In genomic region chr3:40523371-40523783, GRCm38 (mm10) we compare ENCODE assay signal across 8 mouse cellular contexts. TPM values are rescaled to one million over a fixed set of nuclear protein-coding genes. Genes with fewer than 3 reads are reported as not detected.
DNase-seq lines count a peak whose midpoint lies in the region; ATAC-seq and TF ChIP-seq lines count a peak whose summit lies in the region.

No protein-coding gene starts in this region.

- H3K4me1 ChIP-seq in CH12.LX (ENCODE audit: control insufficient read depth in 1 of 2, insufficient read depth in 2 of 2): peaks cover 2 to 13% of the 10 kb centered on the region in 2 experiments
- H3K4me1 ChIP-seq in embryonic facial prominence, embryonic 15.5 days: 0 out of 2 replicates have a peak, but pooled peaks cover 4% of the 10 kb centered on the region
- peaks cover 6% of the 10 kb centered on the region; the same call in 1 of the 2 replicates for H3K4me1 ChIP-seq in liver, embryonic 11.5 days (replicated peaks; ENCODE audit: control insufficient read depth, insufficient read depth, low read length)
- no peaks in the 10 kb centered on the region for H3K4me1 ChIP-seq in stomach, embryonic 15.5 days

- H3K36me3 ChIP-seq in CH12.LX (replicated peaks in 1 of 2; ENCODE audit: control insufficient read depth in 1 of 2, insufficient read depth in 1 of 2, low read length in 1 of 2): no peaks in the 10 kb centered on the region
- no peaks in the 10 kb centered on the region for H3K36me3 ChIP-seq in embryonic facial prominence, embryonic 15.5 days
- no peaks in the 10 kb centered on the region for H3K36me3 ChIP-seq in liver, embryonic 11.5 days (ENCODE audit: control insufficient read depth, insufficient read depth, low read length)
- no peaks in the 10 kb centered on the region for H3K36me3 ChIP-seq in stomach, embryonic 15.5 days

- dilution Hi-C loops in CH12.LX (cut with MboI; ENCODE audit: extremely low pct_ligation_motif_present, extremely low pct_unique_long_range_greater_than_20kb, low sequenced_read_pairs): no loop called here

- no peak overlapping the region for H3K9ac ChIP-seq in CH12.LX (ENCODE audit: insufficient read depth, low read depth)
- no peak overlapping the region for H3K9ac ChIP-seq in embryonic facial prominence, embryonic 15.5 days
- H3K9ac ChIP-seq in liver, embryonic 11.5 days (ENCODE audit: low read depth, low read length): no peak overlapping the region
- H3K9ac ChIP-seq in stomach, embryonic 15.5 days: no peak overlapping the region

- TF ChIP-seq EP300 in CH12.LX (IDR thresholded peaks at IDR 0.05; ENCODE audit: low read length): no peak

- peak overlapping the region in 2 of 3 experiments; percentile 16 to 52 for H3K4me3 ChIP-seq in CH12.LX (replicated peaks in 1 of 3; ENCODE audit: low read depth in 2 of 3, low read length in 2 of 3, poor library complexity in 1 of 3)
- H3K4me3 ChIP-seq in embryonic facial prominence, embryonic 15.5 days (replicated peaks): no peak overlapping the region
- H3K4me3 ChIP-seq in liver, embryonic 11.5 days (ENCODE audit: low read depth, low read length): no peak overlapping the region
- no peak overlapping the region for H3K4me3 ChIP-seq in stomach, embryonic 15.5 days (replicated peaks)

- no peaks in the 10 kb centered on the region for H3K79me2 ChIP-seq in CH12.LX (replicated peaks; ENCODE audit: control insufficient read depth, extremely low read depth, insufficient read depth, poor library complexity, severe bottlenecking)

- H3K9me3 ChIP-seq in CH12.LX (replicated peaks; ENCODE audit: low read length): no peaks in the 10 kb centered on the region
- H3K9me3 ChIP-seq in embryonic facial prominence, embryonic 15.5 days (replicated peaks): no peaks in the 10 kb centered on the region
- no peaks in the 10 kb centered on the region for H3K9me3 ChIP-seq in liver, embryonic 11.5 days (ENCODE audit: control insufficient read depth, low read length)
- no peaks in the 10 kb centered on the region for H3K9me3 ChIP-seq in stomach, embryonic 15.5 days

- peak in 1 of 2 experiments; percentile 70; a peak in 3 of 4 replicates for TF ChIP-seq CTCF in CH12.LX (conservative IDR thresholded peaks at IDR 0.05 in 1 of 2, IDR thresholded peaks at IDR 0.05 in 1 of 2; ENCODE audit: low read depth in 2 of 2, low read length in 2 of 2)

- no peak for ATAC-seq in embryonic facial prominence, embryonic 15.5 days (ENCODE audit: insufficient number of reproducible peaks, low FRiP score, low TSS enrichment, low read depth)
- no peak for ATAC-seq in liver, embryonic 11.5 days (replicated peaks; ENCODE audit: low FRiP score)
- ATAC-seq in stomach, embryonic 15.5 days (ENCODE audit: insufficient read depth, low FRiP score, low read depth): no peak

- peak; percentile 68 for TF ChIP-seq RAD21 in CH12.LX (IDR thresholded peaks at IDR 0.05; ENCODE audit: low read depth, low read length)

- peak overlapping the region; percentile 81 for H3K4me2 ChIP-seq in CH12.LX (ENCODE audit: insufficient read depth, low read depth, poor library complexity, severe bottlenecking)
- 0 out of 2 replicates have a peak overlapping the region, but pooled peaks have one; percentile 8 for H3K4me2 ChIP-seq in embryonic facial prominence, embryonic 15.5 days (replicated peaks)
- peak overlapping the region; percentile 54 for H3K4me2 ChIP-seq in liver, embryonic 11.5 days
- peak overlapping the region; percentile 25; the same call in 1 of the 2 replicates for H3K4me2 ChIP-seq in stomach, embryonic 15.5 days

- DNase-seq in heart, adult 11 months: peak; percentile 87
- DNase-seq in heart, adult 8-10 months (ENCODE audit: low spot score): no peak
- DNase-seq in CH12.LX (ENCODE audit: extremely low read depth): no peak
- DNase-seq in liver, embryonic 11.5 days (ENCODE audit: low spot score): no peak
- DNase-seq in urinary bladder, postnatal 36 days (ENCODE audit: low spot score in 2 of 2): no peak
- no peak for DNase-seq in layer of hippocampus, postnatal 14 days (ENCODE audit: low spot score in 2 of 2)

- no peak overlapping the region for H3K27ac ChIP-seq in CH12.LX (ENCODE audit: insufficient read depth, low read depth)
- H3K27ac ChIP-seq in embryonic facial prominence, embryonic 15.5 days (replicated peaks): no peak overlapping the region
- no peak overlapping the region for H3K27ac ChIP-seq in liver, embryonic 11.5 days (ENCODE audit: low read depth, low read length)
- H3K27ac ChIP-seq in stomach, embryonic 15.5 days: no peak overlapping the region

- TF ChIP-seq POLR2A in CH12.LX (IDR thresholded peaks at IDR 0.05; ENCODE audit: low read depth, low read length): no peak

- in situ Hi-C loops in CH12.LX (cut with MboI; ENCODE audit: low pct_ligation_motif_present, low pct_unique_long_range_greater_than_20kb, low sequenced_read_pairs): no loop called here

- 15% methylated on average over 7 of the region's 7 CpGs for WGBS in embryonic facial prominence, embryonic 15.5 days
- 15% methylated on average over 7 of the region's 7 CpGs for WGBS in liver, embryonic 11.5 days
- 22% methylated on average over 7 of the region's 7 CpGs for WGBS in stomach, embryonic 15.5 days

- no peaks in the 10 kb centered on the region for H3K27me3 ChIP-seq in CH12.LX (replicated peaks)
- H3K27me3 ChIP-seq in embryonic facial prominence, embryonic 15.5 days: no peaks in the 10 kb centered on the region
- no peaks in the 10 kb centered on the region for H3K27me3 ChIP-seq in liver, embryonic 11.5 days (replicated peaks; ENCODE audit: control insufficient read depth, insufficient read depth, low read length)
- 0 out of 2 replicates have a peak, but pooled peaks cover 3% of the 10 kb centered on the region for H3K27me3 ChIP-seq in stomach, embryonic 15.5 days (replicated peaks)

TF ChIP-seq in CH12.LX, 34 proteins besides CTCF, POLR2A, EP300 and RAD21:
- TF ChIP-seq SMC3 (IDR thresholded peaks at IDR 0.05; ENCODE audit: low read depth, low read length) (peak; percentile 47), JUND (conservative IDR thresholded peaks at IDR 0.05; ENCODE audit: low read depth, low read length) (0 out of 2 replicates have a peak, but pooled peaks have one; percentile 11), NRF1 (IDR thresholded peaks at IDR 0.05; ENCODE audit: low read depth, low read length) (no peak), TBP (conservative IDR thresholded peaks at IDR 0.05; ENCODE audit: low read depth, low read length) (no peak), E2F4 (IDR thresholded peaks at IDR 0.05; ENCODE audit: insufficient replicate concordance, low read depth, low read length) (no peak), SIN3A (IDR thresholded peaks at IDR 0.05; ENCODE audit: low read length) (0 out of 2 replicates have a peak, but pooled peaks have one; percentile 11)

RNA-seq across cellular contexts. Expression of gene Intu, which starts 7.7 kb away (rescaled TPM):
- 10 to 100 TPM; 17.3 to 23.2 (median 20.6) TPM for total RNA-seq in heart, adult 8-10 months (2022)
- total RNA-seq in CH12.LX (2012; rRNA removed): not detected in 2 replicates
- total RNA-seq in CH12.LX (2014; rRNA removed): not detected in 2 replicates
- polyA plus RNA-seq in CH12.LX (2012; ENCODE audit: insufficient read length, low read depth): not detected in 2 replicates
- 2.3 and 3.1 TPM in 2 replicates for polyA plus RNA-seq in embryonic facial prominence, embryonic 15.5 days (2015; fragmentation: Nextera tagmentation; extraction: Ambion mirVana)
- 3.1 and 3.6 TPM in 2 replicates for polyA plus RNA-seq in liver, embryonic 11.5 days (2014; fragmentation: Nextera tagmentation; extraction: Ambion mirVana)
- 2.4 and 3.0 TPM in 2 replicates for polyA plus RNA-seq in stomach, embryonic 15.5 days (2015; fragmentation: Nextera tagmentation; extraction: Ambion mirVana)
- 1 to 10 TPM; 5.2 to 5.5 TPM for total RNA-seq in layer of hippocampus, postnatal 14 days (2021)

Comparison
In these comparisons a context has a peak if more than half of its experiments do, and no peak if none do; other contexts are left out.
1. H3K4me2 ChIP-seq: peak in every context shown above with its lines; median percentile 81 in CH12.LX; 54 in liver, embryonic 11.5 days; 25 in stomach, embryonic 15.5 days; 8 in embryonic facial prominence, embryonic 15.5 days.
2. H3K4me3 ChIP-seq: peak in CH12.LX (2 of 3); none in embryonic facial prominence, embryonic 15.5 days (single experiment), liver, embryonic 11.5 days (single experiment) and stomach, embryonic 15.5 days (single experiment).